Mouse (Mus musculus) bone marrow macrophage, adult 2 months (primary cell): Measurements from ENCODE around the gene Kcnn4.

ENCODE experiments used
- CTCF ChIP-seq: IDR thresholded peaks from 2 replicates; pipeline ENCODE4 v1.5.1; 2012; ENCODE audit warnings: low read depth, mild to moderate bottlenecking, low read length, moderate library complexity
- POLR2A ChIP-seq: IDR thresholded peaks from 2 replicates; pipeline ENCODE4 v1.6.1; 2012; ENCODE audit warnings: mild to moderate bottlenecking, low read depth, low read length, borderline replicate concordance

- TF ChIP-seq POLR2A (no peak), CTCF (no peak)
Measured at GRCm38 (mm10) chr7:24346444-24346843, 23.6 kb upstream of the Kcnn4 start.
